Mouse (Mus musculus) heart, postnatal 0 days (tissue): ENCODE measurements around the gene Tmem150a. TPM values are rescaled to one million over a fixed set of nuclear protein-coding genes. Genes with fewer than 3 reads are reported as not detected.

Source experiments
- ATAC-seq: fragments of 200-750 bp; cut with Nextera tagmentation; 2 replicates; pipeline ENCODE4 v1.8.0; 2017; ENCODE audit warnings: low read depth, moderate number of reproducible peaks, moderate library complexity; ENCODE audit not compliant: insufficient read depth
- DNase-seq: peaks from one replicate; pipeline ENCODE4 v3.0.0-alpha.2; 2016; ENCODE audit warnings: low spot score
- H3K27ac ChIP-seq: fragments of 300-500 bp; sonication (generic); 2 replicates; pipeline ENCODE4 v1.5.1; 2014; ENCODE audit warnings: low read depth, mild to moderate bottlenecking
- H3K27me3 ChIP-seq: fragments of 300-500 bp; sonication (generic); 2 replicates; pipeline ENCODE4 v1.6.1; 2014; ENCODE audit warnings: low read length, mixed read lengths; ENCODE audit not compliant: control insufficient read depth, insufficient read depth
- H3K36me3 ChIP-seq: fragments of 300-500 bp; sonication (generic); replicated peaks from 2 replicates; pipeline ENCODE4 v1.6.1; 2014; ENCODE audit warnings: low read length, mixed read lengths; ENCODE audit not compliant: control insufficient read depth, insufficient read depth
- H3K4me1 ChIP-seq: fragments of 300-500 bp; sonication (generic); 2 replicates; pipeline ENCODE4 v1.6.1; 2014; ENCODE audit warnings: antibody characterized with exemption; ENCODE audit not compliant: control insufficient read depth, insufficient read depth
- H3K4me2 ChIP-seq: fragments of 300-500 bp; sonication (generic); 2 replicates; pipeline ENCODE4 v1.6.1; 2014; ENCODE audit warnings: low read depth, mild to moderate bottlenecking, low read length, moderate library complexity
- H3K4me3 ChIP-seq: fragments of 300-500 bp; sonication (generic); 2 replicates; pipeline ENCODE4 v1.5.1; 2014; ENCODE audit warnings: low read depth, low read length
- H3K9ac ChIP-seq: fragments of 300-500 bp; sonication (generic); replicated peaks from 2 replicates; pipeline ENCODE4 v1.6.1; 2014; ENCODE audit warnings: low read depth, low read length, mixed read lengths
- H3K9me3 ChIP-seq: fragments of 300-500 bp; sonication (generic); replicated peaks from 2 replicates; pipeline ENCODE4 v1.6.1; 2016; ENCODE audit warnings: low read length; ENCODE audit not compliant: control insufficient read depth
- CTCF ChIP-seq: IDR thresholded peaks from 2 replicates; pipeline ENCODE4 v1.5.1; 2016; ENCODE audit warnings: antibody characterized with exemption, control low read depth, low read depth
- EP300 ChIP-seq: IDR thresholded peaks from 2 replicates; pipeline ENCODE4 v1.6.1; 2016; ENCODE audit warnings: antibody characterized with exemption, low read depth
- WGBS: fragments of 180-500 bp; shearing (Covaris S2); extraction: QIAGEN DNeasy Blood & Tissue Kit; methylation state at CpG from one replicate; pipeline ENCODE4 v1.1.7; 2014; 5-methylcytosine and 5-hydroxymethylcytosine counted together
- polyA plus RNA-seq: library from polyadenylated mRNA; unstranded; fragments of >200 nt; fragmentation: Nextera tagmentation; extraction: Ambion mirVana; gene quantifications from 2 replicates; pipeline ENCODE4 v1.2.1, GENCODE M21; 2015
- total RNA-seq: library from RNA; depleted of rRNA; stranded (reverse); fragments of >200 nt; gene quantifications from 2 replicates; pipeline ENCODE4 v1.2.3, GENCODE M21; 2014; ENCODE audit warnings: low replicate concordance

Gene Tmem150a
- total and polyA plus RNA-seq, 2 experiments from 2014 or later, result 8.0 to 23.2 TPM

- 36% methylated on average over 7 of the region's 7 CpGs for WGBS
- ATAC-seq, result no peak
- no peaks in the 10 kb centered on the region for H3K27me3 ChIP-seq
- no peak overlapping the region for H3K9ac ChIP-seq
- DNase-seq, result no peak
- TF ChIP-seq EP300, result no peak
- peak; percentile 27 for TF ChIP-seq CTCF
- H3K9me3 ChIP-seq, result no peaks in the 10 kb centered on the region
- no peak overlapping the region for H3K4me3 ChIP-seq
- peaks cover 9% of the 10 kb centered on the region for H3K4me1 ChIP-seq
- H3K4me2 ChIP-seq, result no peak overlapping the region
- H3K36me3 ChIP-seq, result peaks cover 15% of the 10 kb centered on the region
- H3K27ac ChIP-seq, result no peak overlapping the region
Measured at GRCm38 (mm10) chr6:72364009-72364408, 8.8 kb downstream of the Tmem150a start.

- H3K4me3 ChIP-seq, result no peak overlapping the region
- H3K9me3 ChIP-seq, result no peaks in the 10 kb centered on the region
- TF ChIP-seq EP300 (no peak), CTCF (no peak)
- no peak overlapping the region for H3K27ac ChIP-seq
- H3K36me3 ChIP-seq, result 0 out of 2 replicates have a peak, but pooled peaks cover 9% of the 10 kb centered on the region
- ATAC-seq (no peak), DNase-seq (no peak)
- no peak overlapping the region for H3K4me2 ChIP-seq
- H3K4me1 ChIP-seq, result peaks cover 9% of the 10 kb centered on the region
- WGBS, result 59% methylated on average over 6 of the region's 6 CpGs
- no peak overlapping the region for H3K9ac ChIP-seq
- H3K27me3 ChIP-seq, result no peaks in the 10 kb centered on the region
Measured at GRCm38 (mm10) chr6:72364985-72365384, 9.7 kb downstream of the Tmem150a start.

DNA sequence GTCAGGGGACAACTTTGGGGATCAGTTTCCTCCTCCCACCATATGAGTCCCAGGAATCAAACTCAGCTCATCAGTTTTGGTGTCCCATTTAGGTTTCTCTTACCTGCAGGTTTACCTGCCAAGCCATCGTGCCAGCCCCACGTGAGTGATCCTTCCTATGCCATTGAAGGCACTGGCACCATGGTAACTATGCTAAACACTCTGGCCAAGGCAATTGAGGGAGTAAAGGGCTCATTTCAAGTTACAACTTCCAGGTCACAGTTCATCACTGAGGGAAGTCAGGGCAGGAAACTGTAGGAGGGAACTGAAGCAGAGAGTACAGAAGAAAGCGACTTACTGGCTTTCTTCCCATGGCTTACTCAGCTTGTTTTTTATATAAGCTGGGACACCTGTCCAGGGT is 11.1 kb downstream of the Tmem150a start:
- 50% methylated on average over 3 of the region's 3 CpGs for whole genome bisulfite sequencing
- no peak for DNase-seq
- Histone ChIP-seq H3K27ac (no peak overlapping the region), H3K27me3 (no peaks in the 10 kb centered on the region), H3K36me3 (0 out of 2 replicates have a peak, but pooled peaks cover 6% of the 10 kb centered on the region), H3K9ac (no peak overlapping the region), H3K9me3 (no peaks in the 10 kb centered on the region), H3K4me2 (no peak overlapping the region), H3K4me1 (peaks cover 14% of the 10 kb centered on the region), H3K4me3 (no peak overlapping the region)
- ATAC-seq, result no peak
- TF ChIP-seq EP300, result no peak

GRCm38 (mm10) chr6:72366844-72367443 is 11.7 kb downstream of the Tmem150a start, which contains the start of gene Rnf181:
Rnf181 (minus strand) TSS chr6:72366956.
- no peak for ATAC-seq
- H3K4me3 ChIP-seq, result no peak within 1 kb of the TSS
- H3K27me3 ChIP-seq, result no peaks in the 10 kb centered on the region
- H3K36me3 ChIP-seq, result 0 out of 2 replicates have a peak, but pooled peaks cover 6% of the 10 kb centered on the region
- no peak within 1 kb of the TSS for H3K27ac ChIP-seq
- no peak within 1 kb of the TSS for H3K4me2 ChIP-seq
- H3K9ac ChIP-seq, result no peak within 1 kb of the TSS
- no peak for DNase-seq
- no peaks in the 10 kb centered on the region for H3K9me3 ChIP-seq
- 68% methylated on average over 4 of the region's 4 CpGs for WGBS
- TF ChIP-seq EP300 (no peak), CTCF (no peak)
- H3K4me1 ChIP-seq, result peaks cover 13% of the 10 kb centered on the region

- no peak overlapping the region for H3K9ac ChIP-seq
- H3K9me3 ChIP-seq, result no peaks in the 10 kb centered on the region
- H3K4me1 ChIP-seq, result peaks cover 13% of the 10 kb centered on the region
- H3K4me2 ChIP-seq, result no peak overlapping the region
- 79% methylated on average over 4 of the region's 4 CpGs for WGBS
- TF ChIP-seq EP300 (no peak), CTCF (no peak)
- ATAC-seq, result no peak
- no peaks in the 10 kb centered on the region for H3K27me3 ChIP-seq
- no peak overlapping the region for H3K4me3 ChIP-seq
- DNase-seq, result no peak
- no peak overlapping the region for H3K27ac ChIP-seq
- 0 out of 2 replicates have a peak, but pooled peaks cover 6% of the 10 kb centered on the region for H3K36me3 ChIP-seq
Measured at GRCm38 (mm10) chr6:72367460-72367974, 12.3 kb downstream of the Tmem150a start.
